Mouse (Mus musculus): ENCODE measurements around the gene Foxn3. TPM values are rescaled to one million over a fixed set of nuclear protein-coding genes. Genes with fewer than 3 reads are reported as not detected.

Foxn3 gene
- polyA plus RNA-seq, 1 experiment from 2014 or later, result 94.3 TPM

GRCm38 (mm10) chr12:99450076-99450475 lies 113.3 kb downstream of the Foxn3 start:
- H3K27ac ChIP-seq (ENCODE audit: low read length), result no peak overlapping the region
- no peak overlapping the region for H3K4me2 ChIP-seq (replicated peaks; ENCODE audit: low read depth, low read length)
- H3K27me3 ChIP-seq (replicated peaks; ENCODE audit: insufficient read depth, low read length), result no peaks in the 10 kb centered on the region
- DNase-seq (ENCODE audit: low spot score) (peak; percentile 74), ATAC-seq (peak; percentile 82)
- no peaks in the 10 kb centered on the region for H3K36me3 ChIP-seq (ENCODE audit: insufficient read depth, low read length)
- H3K9ac ChIP-seq (replicated peaks; ENCODE audit: low read depth), result no peak overlapping the region
- TF ChIP-seq CTCF (IDR thresholded peaks at IDR 0.05), result no peak
- TF ChIP-seq EP300 (IDR thresholded peaks at IDR 0.05), result peak; percentile 80
- WGBS, result 55% methylated on average over 6 of the region's 6 CpGs
- no peaks in the 10 kb centered on the region for H3K4me1 ChIP-seq (ENCODE audit: insufficient read depth, low read depth, low read length)
- H3K4me3 ChIP-seq (ENCODE audit: low read depth, low read length), result no peak overlapping the region
- no peaks in the 10 kb centered on the region for H3K9me3 ChIP-seq (ENCODE audit: low read length)

- H3K27ac ChIP-seq (ENCODE audit: low read length), result no peak overlapping the region
- ATAC-seq (no peak), DNase-seq (ENCODE audit: low spot score) (no peak)
- no peak overlapping the region for H3K9ac ChIP-seq (replicated peaks; ENCODE audit: low read depth)
- 91% methylated on average over 5 of the region's 5 CpGs for WGBS
- no peaks in the 10 kb centered on the region for H3K36me3 ChIP-seq (ENCODE audit: insufficient read depth, low read length)
- TF ChIP-seq CTCF (IDR thresholded peaks at IDR 0.05) (no peak), EP300 (IDR thresholded peaks at IDR 0.05) (no peak)
- H3K4me3 ChIP-seq (ENCODE audit: low read depth, low read length), result no peak overlapping the region
- H3K9me3 ChIP-seq (ENCODE audit: low read length), result no peaks in the 10 kb centered on the region
- H3K4me1 ChIP-seq (ENCODE audit: insufficient read depth, low read depth, low read length), result no peaks in the 10 kb centered on the region
- H3K4me2 ChIP-seq (replicated peaks; ENCODE audit: low read depth, low read length), result no peak overlapping the region
- H3K27me3 ChIP-seq (replicated peaks; ENCODE audit: insufficient read depth, low read length), result no peaks in the 10 kb centered on the region
Observed at GRCm38 (mm10) chr12:99447791-99448190, 115.6 kb downstream of the Foxn3 start.

- Histone ChIP-seq H3K4me2 (replicated peaks; ENCODE audit: low read depth, low read length) (no peak overlapping the region), H3K27ac (ENCODE audit: low read length) (no peak overlapping the region), H3K27me3 (replicated peaks; ENCODE audit: insufficient read depth, low read length) (no peaks in the 10 kb centered on the region), H3K9me3 (ENCODE audit: low read length) (no peaks in the 10 kb centered on the region), H3K4me3 (ENCODE audit: low read depth, low read length) (no peak overlapping the region), H3K36me3 (ENCODE audit: insufficient read depth, low read length) (no peaks in the 10 kb centered on the region), H3K4me1 (ENCODE audit: insufficient read depth, low read depth, low read length) (no peaks in the 10 kb centered on the region), H3K9ac (replicated peaks; ENCODE audit: low read depth) (no peak overlapping the region)
- no peak for TF ChIP-seq EP300 (IDR thresholded peaks at IDR 0.05)
- TF ChIP-seq CTCF (IDR thresholded peaks at IDR 0.05), result no peak
- ATAC-seq, result no peak
- WGBS, result 79% methylated on average over 6 of the region's 6 CpGs
- no peak for DNase-seq (ENCODE audit: low spot score)
Observed at GRCm38 (mm10) chr12:99445018-99445674, 118.2 kb downstream of the Foxn3 start.

GRCm38 (mm10) chr12:99442819-99443218 lies 120.6 kb downstream of the Foxn3 start:
- no peaks in the 10 kb centered on the region for H3K9me3 ChIP-seq (ENCODE audit: low read length)
- ATAC-seq (no peak), DNase-seq (ENCODE audit: low spot score) (no peak)
- H3K4me1 ChIP-seq (ENCODE audit: insufficient read depth, low read depth, low read length), result no peaks in the 10 kb centered on the region
- H3K27me3 ChIP-seq (replicated peaks; ENCODE audit: insufficient read depth, low read length), result no peaks in the 10 kb centered on the region
- no peaks in the 10 kb centered on the region for H3K36me3 ChIP-seq (ENCODE audit: insufficient read depth, low read length)
- no peak overlapping the region for H3K4me2 ChIP-seq (replicated peaks; ENCODE audit: low read depth, low read length)
- H3K4me3 ChIP-seq (ENCODE audit: low read depth, low read length), result no peak overlapping the region
- TF ChIP-seq EP300 (IDR thresholded peaks at IDR 0.05), result no peak
- no peak for TF ChIP-seq CTCF (IDR thresholded peaks at IDR 0.05)
- WGBS, result 94% methylated on average over 3 of the region's 3 CpGs
- no peak overlapping the region for H3K27ac ChIP-seq (ENCODE audit: low read length)
- no peak overlapping the region for H3K9ac ChIP-seq (replicated peaks; ENCODE audit: low read depth)

GRCm38 (mm10) chr12:99440953-99441352 lies 122.4 kb downstream of the Foxn3 start:
- TF ChIP-seq CTCF (IDR thresholded peaks at IDR 0.05) (no peak), EP300 (IDR thresholded peaks at IDR 0.05) (no peak)
- DNase-seq (ENCODE audit: low spot score) (no peak), ATAC-seq (no peak)
- no peaks in the 10 kb centered on the region for H3K27me3 ChIP-seq (replicated peaks; ENCODE audit: insufficient read depth, low read length)
- no peaks in the 10 kb centered on the region for H3K4me1 ChIP-seq (ENCODE audit: insufficient read depth, low read depth, low read length)
- H3K9ac ChIP-seq (replicated peaks; ENCODE audit: low read depth), result no peak overlapping the region
- no peaks in the 10 kb centered on the region for H3K9me3 ChIP-seq (ENCODE audit: low read length)
- no peaks in the 10 kb centered on the region for H3K36me3 ChIP-seq (ENCODE audit: insufficient read depth, low read length)
- H3K4me2 ChIP-seq (replicated peaks; ENCODE audit: low read depth, low read length), result no peak overlapping the region
- WGBS, result 80% methylated on average over 4 of the region's 4 CpGs
- no peak overlapping the region for H3K4me3 ChIP-seq (ENCODE audit: low read depth, low read length)
- H3K27ac ChIP-seq (ENCODE audit: low read length), result no peak overlapping the region

GRCm38 (mm10) chr12:99440022-99440421 lies 123.4 kb downstream of the Foxn3 start:
- WGBS, result 47% methylated on average over 3 of the region's 3 CpGs
- no peak overlapping the region for H3K4me2 ChIP-seq (replicated peaks; ENCODE audit: low read depth, low read length)
- no peaks in the 10 kb centered on the region for H3K36me3 ChIP-seq (ENCODE audit: insufficient read depth, low read length)
- H3K4me3 ChIP-seq (ENCODE audit: low read depth, low read length), result no peak overlapping the region
- no peaks in the 10 kb centered on the region for H3K27me3 ChIP-seq (replicated peaks; ENCODE audit: insufficient read depth, low read length)
- H3K9me3 ChIP-seq (ENCODE audit: low read length), result no peaks in the 10 kb centered on the region
- DNase-seq (ENCODE audit: low spot score), result no peak
- no peaks in the 10 kb centered on the region for H3K4me1 ChIP-seq (ENCODE audit: insufficient read depth, low read depth, low read length)
- TF ChIP-seq EP300 (IDR thresholded peaks at IDR 0.05) (no peak), CTCF (IDR thresholded peaks at IDR 0.05) (no peak)
- H3K27ac ChIP-seq (ENCODE audit: low read length), result no peak overlapping the region
- no peak overlapping the region for H3K9ac ChIP-seq (replicated peaks; ENCODE audit: low read depth)
- no peak for ATAC-seq

GRCm38 (mm10) chr12:99435189-99435588 lies 128.2 kb downstream of the Foxn3 start:
- WGBS, result 90% methylated on average over 4 of the region's 4 CpGs
- Histone ChIP-seq H3K27me3 (replicated peaks; ENCODE audit: insufficient read depth, low read length) (no peaks in the 10 kb centered on the region), H3K36me3 (ENCODE audit: insufficient read depth, low read length) (no peaks in the 10 kb centered on the region), H3K4me3 (ENCODE audit: low read depth, low read length) (no peak overlapping the region), H3K4me2 (replicated peaks; ENCODE audit: low read depth, low read length) (no peak overlapping the region), H3K9me3 (ENCODE audit: low read length) (no peaks in the 10 kb centered on the region), H3K9ac (replicated peaks; ENCODE audit: low read depth) (no peak overlapping the region), H3K27ac (ENCODE audit: low read length) (no peak overlapping the region), H3K4me1 (ENCODE audit: insufficient read depth, low read depth, low read length) (no peaks in the 10 kb centered on the region)
- no peak for DNase-seq (ENCODE audit: low spot score)
- TF ChIP-seq CTCF (IDR thresholded peaks at IDR 0.05) (no peak), EP300 (IDR thresholded peaks at IDR 0.05) (no peak)
- ATAC-seq, result no peak
